ENCODE assay signal across 10 mouse cellular contexts in the genomic region with DNA sequence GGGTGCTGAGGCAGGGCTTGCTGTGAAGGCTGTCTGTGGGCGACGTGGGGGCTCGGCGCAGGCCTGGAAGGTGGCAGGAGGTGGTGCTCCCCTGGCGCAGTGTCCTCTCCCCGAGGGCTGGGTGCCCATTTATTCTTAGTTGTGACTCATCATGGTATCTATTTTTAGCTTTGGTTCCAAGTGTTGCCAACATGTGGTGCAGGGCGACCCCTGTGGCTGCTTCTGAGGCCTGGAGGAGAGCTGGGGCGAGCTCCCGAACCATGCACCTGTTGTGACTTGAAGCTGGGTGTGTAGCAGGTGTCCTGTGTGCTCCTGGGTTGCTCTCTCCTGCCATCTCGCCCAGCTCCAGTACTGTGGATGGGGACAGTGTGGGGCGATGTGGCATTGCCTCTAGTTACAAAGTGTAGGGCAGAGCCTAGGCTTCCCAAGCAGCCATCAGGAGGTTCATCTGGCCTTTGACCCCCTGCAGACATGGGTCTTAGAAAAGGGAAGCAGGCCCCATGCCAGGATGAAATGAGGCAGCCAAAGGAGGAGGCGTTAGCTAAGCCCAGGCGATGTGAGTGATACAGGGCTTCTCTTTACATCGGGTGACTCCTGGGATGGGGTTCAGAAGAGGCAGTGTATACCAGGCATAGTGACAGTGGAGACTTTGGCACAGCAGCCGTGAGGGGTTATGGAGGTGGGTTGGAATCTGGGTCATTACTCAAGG. TPM values are rescaled to one million over a fixed set of nuclear protein-coding genes. Genes with fewer than 3 reads are reported as not detected.
DNase-seq lines count a peak whose midpoint lies in the region; ATAC-seq and TF ChIP-seq lines count a peak whose summit lies in the region.
"Had no signal": no experiment of that assay in that cellular context is flagged by ENCODE, and none has a peak within 500 bp of the region (broad histone marks: within the 10 kb centered on the region; RNA-seq: fewer than 3 reads in every experiment).

No protein-coding gene starts in this region.

- peak; percentile 17; the same call in 1 of the 2 replicates for ATAC-seq in limb, embryonic 14.5 days (ENCODE audit: low FRiP score, low read depth)
- no peak for ATAC-seq in hindbrain, embryonic 14.5 days (ENCODE audit: low FRiP score)
- ATAC-seq in kidney, embryonic 14.5 days (ENCODE audit: low FRiP score, low TSS enrichment), result no peak

- H3K27ac ChIP-seq in limb, embryonic 14.5 days (replicated peaks; ENCODE audit: low read depth, low read length), result no peak overlapping the region
- H3K27ac ChIP-seq in limb, embryonic 10.5 days, result no peak overlapping the region
- no peak overlapping the region for H3K27ac ChIP-seq in hindbrain, embryonic 14.5 days
- H3K27ac ChIP-seq in kidney, embryonic 14.5 days (ENCODE audit: low read depth, low read length), result no peak overlapping the region
- H3K27ac ChIP-seq: midbrain, embryonic 12.5 days had no signal

- H3K27me3 ChIP-seq in limb, embryonic 14.5 days (ENCODE audit: control insufficient read depth, insufficient read depth, low read length), result no peaks in the 10 kb centered on the region
- peaks cover 14% of the 10 kb centered on the region; the same call in 1 of the 2 replicates for H3K27me3 ChIP-seq in limb, embryonic 10.5 days (ENCODE audit: low read depth, poor library complexity, severe bottlenecking)
- no peaks in the 10 kb centered on the region for H3K27me3 ChIP-seq in hindbrain, embryonic 14.5 days (ENCODE audit: control insufficient read depth, insufficient read depth, low read length)
- H3K27me3 ChIP-seq in kidney, embryonic 14.5 days (ENCODE audit: control insufficient read depth, insufficient read depth, low read length), result no peaks in the 10 kb centered on the region

- TF ChIP-seq POLR2A in limb, embryonic 14.5 days (IDR thresholded peaks at IDR 0.05; ENCODE audit: borderline replicate concordance, extremely low read depth, insufficient read depth, insufficient read length), result no peak

- H3K4me2 ChIP-seq in limb, embryonic 14.5 days (replicated peaks; ENCODE audit: low read depth, low read length, severe bottlenecking), result no peak overlapping the region
- H3K4me2 ChIP-seq in hindbrain, embryonic 14.5 days (replicated peaks), result no peak overlapping the region
- H3K4me2 ChIP-seq in kidney, embryonic 14.5 days (replicated peaks; ENCODE audit: low read depth, low read length), result no peak overlapping the region
- H3K4me2 ChIP-seq: midbrain, embryonic 12.5 days had no signal

- intact Hi-C loops in heart, postnatal 14 days (cut with DNase I), result no loop called here

- no peaks in the 10 kb centered on the region for H3K9me3 ChIP-seq in limb, embryonic 14.5 days (ENCODE audit: control insufficient read depth, low read length)
- H3K9me3 ChIP-seq in limb, embryonic 10.5 days (replicated peaks), result no peaks in the 10 kb centered on the region
- H3K9me3 ChIP-seq in hindbrain, embryonic 14.5 days (ENCODE audit: control insufficient read depth, low read length), result no peaks in the 10 kb centered on the region
- H3K9me3 ChIP-seq in kidney, embryonic 14.5 days (ENCODE audit: control insufficient read depth, low read length), result no peaks in the 10 kb centered on the region
- H3K9me3 ChIP-seq: midbrain, embryonic 12.5 days had no signal

- no peaks in the 10 kb centered on the region for H3K36me3 ChIP-seq in limb, embryonic 14.5 days (ENCODE audit: control insufficient read depth, insufficient read depth, low read length)
- H3K36me3 ChIP-seq in limb, embryonic 10.5 days, result no peaks in the 10 kb centered on the region
- no peaks in the 10 kb centered on the region for H3K36me3 ChIP-seq in hindbrain, embryonic 14.5 days (replicated peaks; ENCODE audit: control insufficient read depth, insufficient read depth)
- no peaks in the 10 kb centered on the region for H3K36me3 ChIP-seq in kidney, embryonic 14.5 days (ENCODE audit: control insufficient read depth, insufficient read depth, low read length)
- H3K36me3 ChIP-seq: midbrain, embryonic 12.5 days had no signal

- H3K4me1 ChIP-seq in limb, embryonic 14.5 days (ENCODE audit: control insufficient read depth, insufficient read depth, low read length), result peaks cover 6% of the 10 kb centered on the region; the same call in 1 of the 2 replicates
- H3K4me1 ChIP-seq in limb, embryonic 10.5 days, result peaks cover 2% of the 10 kb centered on the region
- peaks cover 8% of the 10 kb centered on the region for H3K4me1 ChIP-seq in hindbrain, embryonic 14.5 days (replicated peaks; ENCODE audit: control insufficient read depth, insufficient read depth, low read length)
- peaks cover 3% of the 10 kb centered on the region; the same call in 1 of the 2 replicates for H3K4me1 ChIP-seq in kidney, embryonic 14.5 days (ENCODE audit: control insufficient read depth, insufficient read depth, low read length)

- H3K4me3 ChIP-seq in limb, embryonic 14.5 days (replicated peaks; ENCODE audit: low read length), result no peak overlapping the region
- no peak overlapping the region for H3K4me3 ChIP-seq in limb, embryonic 10.5 days
- H3K4me3 ChIP-seq in hindbrain, embryonic 14.5 days (replicated peaks; ENCODE audit: low read length), result no peak overlapping the region
- H3K4me3 ChIP-seq in kidney, embryonic 14.5 days (ENCODE audit: low read length), result no peak overlapping the region
- H3K4me3 ChIP-seq: midbrain, embryonic 12.5 days had no signal

- WGBS in limb, embryonic 14.5 days, result 78% methylated on average over 15 of the region's 15 CpGs
- 77% methylated on average over 15 of the region's 15 CpGs for WGBS in limb, embryonic 10.5 days
- 72% methylated on average over 15 of the region's 15 CpGs for WGBS in hindbrain, embryonic 14.5 days
- WGBS in kidney, embryonic 14.5 days, result 80% methylated on average over 15 of the region's 15 CpGs

- no peak for DNase-seq in limb, embryonic 14.5 days (ENCODE audit: low spot score)
- DNase-seq in limb, embryonic 10.5 days (ENCODE audit: low spot score), result no peak
- peak; percentile 73 for DNase-seq in NIH3T3 (ENCODE audit: low read depth)
- peak; percentile 59 to 70 for DNase-seq in cerebellum, postnatal 25 days
- peak; percentile 63 to 74 for DNase-seq in heart, postnatal 14 days
- peak; percentile 45 to 55 for DNase-seq in natural killer cell, adult 2 months (ENCODE audit: low spot score in 2 of 2)
- DNase-seq in hindbrain, embryonic 14.5 days (ENCODE audit: low spot score), result no peak

- no peak overlapping the region for H3K9ac ChIP-seq in limb, embryonic 14.5 days (ENCODE audit: low read depth, low read length, severe bottlenecking)
- no peak overlapping the region for H3K9ac ChIP-seq in hindbrain, embryonic 14.5 days
- no peak overlapping the region for H3K9ac ChIP-seq in kidney, embryonic 14.5 days (ENCODE audit: low read depth, low read length)
- H3K9ac ChIP-seq: midbrain, embryonic 12.5 days had no signal

RNA-seq across cellular contexts. Expression of a gene that starts 23.0 kb away (rescaled TPM):
- 12.2 and 13.2 TPM in 2 replicates for polyA plus RNA-seq in limb, embryonic 14.5 days (2012; rRNA removed)
- 10.6 and 11.5 TPM in 2 replicates for polyA plus RNA-seq in limb, embryonic 14.5 days (2014; fragmentation: Nextera tagmentation; extraction: Ambion mirVana)
- polyA plus RNA-seq in limb, embryonic 10.5 days (2016; fragmentation: Nextera tagmentation; extraction: Ambion mirVana), result 1.5 and 2.3 TPM in 2 replicates
- 10 to 100 TPM; 46.8 to 49.3 TPM for total RNA-seq in heart, postnatal 14 days (2021)
- 2.8 and 4.2 TPM in 2 replicates for polyA plus RNA-seq in hindbrain, embryonic 14.5 days (2014; fragmentation: Nextera tagmentation; extraction: Ambion mirVana)
- polyA plus RNA-seq in kidney, embryonic 14.5 days (2014; fragmentation: Nextera tagmentation; extraction: Ambion mirVana), result 11.7 and 12.0 TPM in 2 replicates

RNA-seq across cellular contexts. Expression of a gene that starts 33.2 kb away (rescaled TPM):
- 0.55 and 1.4 TPM in 2 replicates for polyA plus RNA-seq in limb, embryonic 14.5 days (2012; rRNA removed)
- polyA plus RNA-seq in limb, embryonic 14.5 days (2014; fragmentation: Nextera tagmentation; extraction: Ambion mirVana), result 0.18 and 0.23 TPM in 2 replicates
- polyA plus RNA-seq in limb, embryonic 10.5 days (2016; fragmentation: Nextera tagmentation; extraction: Ambion mirVana), result not detected in 2 replicates
- not detected for total RNA-seq in heart, postnatal 14 days (2021)
- polyA plus RNA-seq in hindbrain, embryonic 14.5 days (2014; fragmentation: Nextera tagmentation; extraction: Ambion mirVana), result not detected in 2 replicates
- polyA plus RNA-seq in kidney, embryonic 14.5 days (2014; fragmentation: Nextera tagmentation; extraction: Ambion mirVana), result not detected in 2 replicates
- total RNA-seq: gastrocnemius, postnatal 36 days had no signal
- polyA plus RNA-seq: midbrain, embryonic 12.5 days had no signal

Comparison
In these comparisons a context has a peak if more than half of its experiments do, and no peak if none do; other contexts are left out.
1. DNase-seq: peak in NIH3T3 (single experiment), cerebellum, postnatal 25 days (2 of 2), heart, postnatal 14 days (2 of 2) and natural killer cell, adult 2 months (2 of 2); none in limb, embryonic 14.5 days (single experiment), limb, embryonic 10.5 days (single experiment) and hindbrain, embryonic 14.5 days (single experiment).